Mouse (Mus musculus): ENCODE data around the gene Patz1. TPM values are rescaled to one million over a fixed set of nuclear protein-coding genes. Genes with fewer than 3 reads are reported as not detected.
A peak's percentile ranks its signal among the peaks of the same experiment; 100 is the strongest.

Patz1 gene
- polyA plus RNA-seq, 1 experiment = 32.2 TPM

GRCm38 (mm10) chr11:3347091-3347834 lies 58.6 kb downstream of the Patz1 start:
- H3K27ac ChIP-seq (ENCODE audit: insufficient read depth, low read depth, low read length) = no peak overlapping the region
- H3K4me3 ChIP-seq (ENCODE audit: insufficient read depth, low read length) = no peak overlapping the region
- H3K4me1 ChIP-seq (ENCODE audit: control insufficient read depth, insufficient read depth, low read length) = peaks cover 16% of the 10 kb centered on the region
- peak; percentile 86 for TF ChIP-seq CTCF (IDR thresholded peaks at IDR 0.05; ENCODE audit: low read depth, low read length)
- no peak for TF ChIP-seq POLR2A (IDR thresholded peaks at IDR 0.05; ENCODE audit: borderline replicate concordance, low read depth, low read length)

- Histone ChIP-seq H3K4me1 (ENCODE audit: control insufficient read depth, insufficient read depth, low read length) (peaks cover 20% of the 10 kb centered on the region), H3K27ac (ENCODE audit: insufficient read depth, low read depth, low read length) (no peak overlapping the region)
- TF ChIP-seq POLR2A (IDR thresholded peaks at IDR 0.05; ENCODE audit: borderline replicate concordance, low read depth, low read length) = no peak
- no peak for TF ChIP-seq CTCF (IDR thresholded peaks at IDR 0.05; ENCODE audit: low read depth, low read length)
Measured at GRCm38 (mm10) chr11:3347835-3348195, 59.1 kb downstream of the Patz1 start.

GRCm38 (mm10) chr11:3348576-3349342 lies 60.1 kb downstream of the Patz1 start:
- no peak overlapping the region for H3K4me3 ChIP-seq (ENCODE audit: insufficient read depth, low read length)
- TF ChIP-seq CTCF (IDR thresholded peaks at IDR 0.05; ENCODE audit: low read depth, low read length) (no peak), POLR2A (IDR thresholded peaks at IDR 0.05; ENCODE audit: borderline replicate concordance, low read depth, low read length) (no peak)
- peaks cover 20% of the 10 kb centered on the region for H3K4me1 ChIP-seq (ENCODE audit: control insufficient read depth, insufficient read depth, low read length)
- H3K27ac ChIP-seq (ENCODE audit: insufficient read depth, low read depth, low read length) = no peak overlapping the region

More at GRCm38 (mm10) chr11:3347835-3348195, 59.1 kb downstream of the Patz1 start:
- H3K4me3 ChIP-seq (ENCODE audit: insufficient read depth, low read length) = no peak overlapping the region

DNA sequence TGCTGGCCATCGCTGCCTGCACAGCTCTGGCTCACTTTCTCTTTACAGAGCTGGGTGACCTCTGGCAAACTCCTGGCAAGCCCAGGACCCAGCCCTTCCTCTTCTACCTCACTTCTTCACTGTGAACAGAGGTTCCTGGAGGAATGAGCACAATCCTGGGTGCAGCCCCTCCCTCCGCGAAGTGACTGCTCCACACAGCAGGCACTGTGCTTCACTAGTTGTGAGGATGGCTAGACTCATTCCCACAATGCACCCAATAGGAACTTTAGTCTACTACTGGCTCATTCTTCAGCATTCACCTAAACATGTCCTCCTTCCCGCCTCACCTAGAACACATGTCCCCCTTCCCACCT lies 60.6 kb downstream of the Patz1 start:
- TF ChIP-seq POLR2A (IDR thresholded peaks at IDR 0.05; ENCODE audit: borderline replicate concordance, low read depth, low read length) = no peak
- TF ChIP-seq CTCF (IDR thresholded peaks at IDR 0.05; ENCODE audit: low read depth, low read length) = no peak
- H3K27ac ChIP-seq (ENCODE audit: insufficient read depth, low read depth, low read length) = no peak overlapping the region
- no peak overlapping the region for H3K4me3 ChIP-seq (ENCODE audit: insufficient read depth, low read length)
- H3K4me1 ChIP-seq (ENCODE audit: control insufficient read depth, insufficient read depth, low read length) = peaks cover 20% of the 10 kb centered on the region

DNA sequence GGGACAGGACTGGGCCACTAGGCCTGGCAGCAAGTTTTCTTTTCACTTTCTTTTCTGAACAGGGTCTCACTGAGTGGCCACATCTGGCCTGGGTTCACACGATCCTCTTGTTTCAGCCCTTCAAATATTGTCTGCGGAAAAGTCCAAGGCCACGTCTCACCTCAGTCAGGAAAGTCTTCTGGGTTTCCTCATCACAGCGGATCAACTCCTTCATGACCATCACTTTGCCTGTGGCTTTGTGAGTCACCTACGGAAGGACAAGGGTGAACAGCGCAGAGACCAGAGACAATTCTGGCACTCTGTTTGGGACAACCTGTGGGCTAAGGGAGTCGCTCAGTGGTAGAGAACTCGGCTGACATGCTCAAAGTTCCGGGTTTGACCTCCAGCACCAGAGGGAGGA lies 63.5 kb downstream of the Patz1 start:
- H3K27ac ChIP-seq (ENCODE audit: insufficient read depth, low read depth, low read length) = no peak overlapping the region
- no peak overlapping the region for H3K4me3 ChIP-seq (ENCODE audit: insufficient read depth, low read length)
- TF ChIP-seq CTCF (IDR thresholded peaks at IDR 0.05; ENCODE audit: low read depth, low read length) (no peak), POLR2A (IDR thresholded peaks at IDR 0.05; ENCODE audit: borderline replicate concordance, low read depth, low read length) (no peak)
- H3K4me1 ChIP-seq (ENCODE audit: control insufficient read depth, insufficient read depth, low read length) = peaks cover 20% of the 10 kb centered on the region

GRCm38 (mm10) chr11:3352990-3353585 lies 64.4 kb downstream of the Patz1 start:
- 0 out of 2 replicates have a peak, but pooled peaks have one; percentile 6 for TF ChIP-seq CTCF (IDR thresholded peaks at IDR 0.05; ENCODE audit: low read depth, low read length)
- TF ChIP-seq POLR2A (IDR thresholded peaks at IDR 0.05; ENCODE audit: borderline replicate concordance, low read depth, low read length) = no peak
- peaks cover 20% of the 10 kb centered on the region for H3K4me1 ChIP-seq (ENCODE audit: control insufficient read depth, insufficient read depth, low read length)

More at GRCm38 (mm10) chr11:3352990-3353585, 64.4 kb downstream of the Patz1 start:
- Histone ChIP-seq H3K27ac (ENCODE audit: insufficient read depth, low read depth, low read length) (no peak overlapping the region), H3K4me3 (ENCODE audit: insufficient read depth, low read length) (no peak overlapping the region)

Other genes starting within 250 kb of the Patz1 start
- 23.2 and 25.8 TPM in 2 replicates for gene Sfi1, start 95.4 kb upstream of the Patz1 start, polyA plus RNA-seq (2012; ENCODE audit: insufficient read depth, insufficient read length, missing spikeins)
- 46.0 and 46.7 TPM in 2 replicates for gene Eif4enif1, start 86.5 kb upstream of the Patz1 start, polyA plus RNA-seq (2012; ENCODE audit: insufficient read depth, insufficient read length, missing spikeins)
- 74.1 and 75.0 TPM in 2 replicates for gene Drg1, start 22.5 kb upstream of the Patz1 start, polyA plus RNA-seq (2012; ENCODE audit: insufficient read depth, insufficient read length, missing spikeins)
- gene Pik3ip1, start 41.5 kb downstream of the Patz1 start, polyA plus RNA-seq (2012; ENCODE audit: insufficient read depth, insufficient read length, missing spikeins) = 1.6 and 1.7 TPM in 2 replicates
- 20.8 and 20.9 TPM in 2 replicates for gene Limk2, start 120.3 kb downstream of the Patz1 start, polyA plus RNA-seq (2012; ENCODE audit: insufficient read depth, insufficient read length, missing spikeins)
- gene Rnf185, start 163.5 kb downstream of the Patz1 start, polyA plus RNA-seq (2012; ENCODE audit: insufficient read depth, insufficient read length, missing spikeins) = 22.3 and 24.3 TPM in 2 replicates
- gene Pla2g3, start 199.4 kb downstream of the Patz1 start, polyA plus RNA-seq (2012; ENCODE audit: insufficient read depth, insufficient read length, missing spikeins) = not detected in 2 replicates
- 1.1 and 1.2 TPM in 2 replicates for gene Inpp5j, start 215.9 kb downstream of the Patz1 start, polyA plus RNA-seq (2012; ENCODE audit: insufficient read depth, insufficient read length, missing spikeins)
- gene Selenom, start 225.8 kb downstream of the Patz1 start, polyA plus RNA-seq (2012; ENCODE audit: insufficient read depth, insufficient read length, missing spikeins) = 24.5 and 31.8 TPM in 2 replicates